Mouse (Mus musculus) brain, embryonic 14.5 days (tissue): ENCODE measurements at regions not wholly inside any gene's neighbourhood (a gene's known extent, or its start where the extent isn't known, plus 50 kb on each side); places are given as distances from the start of the nearest gene placed in this dataset.

Source experiments
- CTCF ChIP-seq: fragments of 200-500 bp; IDR thresholded peaks from 2 replicates; pipeline ENCODE4 v1.5.1; 2012; ENCODE audit warnings: inconsistent platforms, mild to moderate bottlenecking, moderate library complexity, borderline replicate concordance; ENCODE audit not compliant: insufficient read depth, insufficient read length; ENCODE audit errors: extremely low read depth
- POLR2A ChIP-seq: fragments of 200-500 bp; IDR thresholded peaks from 2 replicates; pipeline ENCODE4 v1.6.1; 2012; ENCODE audit warnings: mild to moderate bottlenecking, inconsistent platforms, borderline replicate concordance; ENCODE audit not compliant: poor library complexity, insufficient read depth, insufficient read length, severe bottlenecking; ENCODE audit errors: extremely low read depth

- TF ChIP-seq POLR2A (no peak), CTCF (no peak)
These were observed 242.9 kb downstream of the Slc16a7 start for GRCm38 (mm10) chr10:125146365-125146764.
